Mouse (Mus musculus) kidney, postnatal 0 days (tissue): ENCODE measurements around the gene Scube3. TPM values are rescaled to one million over a fixed set of nuclear protein-coding genes. Genes with fewer than 3 reads are reported as not detected.
"Not testable (repeated sequence)": the region's sequence is repeated elsewhere in the genome, so short reads cannot be mapped to it uniquely, and the experiment has no call there.

Experiments used
- ATAC-seq: fragments of 200-750 bp; cut with Nextera tagmentation; replicated peaks from 2 replicates; pipeline ENCODE4 v1.8.0; 2017; ENCODE audit warnings: low read depth, moderate number of reproducible peaks, moderate TSS enrichment, moderate library complexity; ENCODE audit not compliant: low FRiP score
- DNase-seq: peaks from one replicate; pipeline ENCODE4 v3.0.0-alpha.2; 2016; ENCODE audit warnings: low spot score
- H3K27ac ChIP-seq: fragments of 300-500 bp; sonication (generic); 2 replicates; pipeline ENCODE4 v1.5.1; 2014; ENCODE audit warnings: mild to moderate bottlenecking
- H3K27me3 ChIP-seq: fragments of 300-500 bp; sonication (generic); 2 replicates; pipeline ENCODE4 v1.6.1; 2014; ENCODE audit warnings: low read length, mixed read lengths; ENCODE audit not compliant: insufficient read depth
- H3K36me3 ChIP-seq: fragments of 300-500 bp; sonication (generic); 2 replicates; pipeline ENCODE4 v1.6.1; 2014; ENCODE audit warnings: low read length, mixed read lengths; ENCODE audit not compliant: insufficient read depth
- H3K4me1 ChIP-seq: fragments of 300-500 bp; sonication (generic); replicated peaks from 2 replicates; pipeline ENCODE4 v1.6.1; 2014; ENCODE audit warnings: antibody characterized with exemption, low read length, mixed read lengths; ENCODE audit not compliant: insufficient read depth
- H3K4me2 ChIP-seq: fragments of 300-500 bp; sonication (generic); 2 replicates; pipeline ENCODE4 v1.6.1; 2014; ENCODE audit warnings: mild to moderate bottlenecking, low read length, moderate library complexity, mixed read lengths
- H3K4me3 ChIP-seq: fragments of 300-500 bp; sonication (generic); replicated peaks from 2 replicates; pipeline ENCODE4 v1.5.1; 2014; ENCODE audit warnings: low read depth, low read length
- H3K9ac ChIP-seq: fragments of 300-500 bp; sonication (generic); 2 replicates; pipeline ENCODE4 v1.6.1; 2014; ENCODE audit warnings: low read depth, low read length
- H3K9me3 ChIP-seq: fragments of 300-500 bp; sonication (generic); replicated peaks from 2 replicates; pipeline ENCODE4 v1.6.1; 2016; ENCODE audit warnings: low read length, inconsistent platforms, mixed read lengths
- CTCF ChIP-seq: IDR thresholded peaks from 2 replicates; pipeline ENCODE4 v1.5.1; 2016; ENCODE audit warnings: antibody characterized with exemption, low read depth, mild to moderate bottlenecking, moderate library complexity
- WGBS: fragments of 180-500 bp; shearing (Covaris S2); extraction: QIAGEN DNeasy Blood & Tissue Kit; methylation state at CpG from one replicate; pipeline ENCODE4 v1.1.7; 2014; 5-methylcytosine and 5-hydroxymethylcytosine counted together
- polyA plus RNA-seq: library from polyadenylated mRNA; unstranded; fragments of >200 nt; fragmentation: Nextera tagmentation; extraction: Ambion mirVana; gene quantifications from 2 replicates; pipeline ENCODE4 v1.2.1, GENCODE M21; 2015

Gene Scube3
- polyA plus RNA-seq, 1 experiment from 2014 or later, result 14.2 TPM

DNA sequence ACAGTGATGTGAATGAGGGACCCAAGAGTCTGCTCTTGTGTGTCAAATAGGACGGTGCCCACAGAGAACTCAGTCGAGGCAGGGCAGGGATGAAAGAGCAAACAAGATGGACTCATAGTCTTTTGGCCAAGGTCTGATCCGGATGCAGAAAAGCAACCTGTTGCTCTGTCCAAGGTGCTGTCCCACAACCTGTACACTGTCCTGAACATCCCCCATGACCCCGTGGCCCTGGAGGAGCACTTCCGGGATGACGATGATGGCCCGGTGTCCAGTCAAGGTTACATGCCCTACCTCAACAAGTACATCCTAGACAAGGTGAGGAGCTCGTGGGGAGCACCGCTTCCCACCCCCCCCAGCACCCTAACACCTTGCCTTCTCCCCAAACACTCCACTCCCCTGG, 74.8 kb downstream of the Scube3 start:
- DNase-seq, result no peak
- ATAC-seq, result no peak
- TF ChIP-seq CTCF, result no peak

DNA sequence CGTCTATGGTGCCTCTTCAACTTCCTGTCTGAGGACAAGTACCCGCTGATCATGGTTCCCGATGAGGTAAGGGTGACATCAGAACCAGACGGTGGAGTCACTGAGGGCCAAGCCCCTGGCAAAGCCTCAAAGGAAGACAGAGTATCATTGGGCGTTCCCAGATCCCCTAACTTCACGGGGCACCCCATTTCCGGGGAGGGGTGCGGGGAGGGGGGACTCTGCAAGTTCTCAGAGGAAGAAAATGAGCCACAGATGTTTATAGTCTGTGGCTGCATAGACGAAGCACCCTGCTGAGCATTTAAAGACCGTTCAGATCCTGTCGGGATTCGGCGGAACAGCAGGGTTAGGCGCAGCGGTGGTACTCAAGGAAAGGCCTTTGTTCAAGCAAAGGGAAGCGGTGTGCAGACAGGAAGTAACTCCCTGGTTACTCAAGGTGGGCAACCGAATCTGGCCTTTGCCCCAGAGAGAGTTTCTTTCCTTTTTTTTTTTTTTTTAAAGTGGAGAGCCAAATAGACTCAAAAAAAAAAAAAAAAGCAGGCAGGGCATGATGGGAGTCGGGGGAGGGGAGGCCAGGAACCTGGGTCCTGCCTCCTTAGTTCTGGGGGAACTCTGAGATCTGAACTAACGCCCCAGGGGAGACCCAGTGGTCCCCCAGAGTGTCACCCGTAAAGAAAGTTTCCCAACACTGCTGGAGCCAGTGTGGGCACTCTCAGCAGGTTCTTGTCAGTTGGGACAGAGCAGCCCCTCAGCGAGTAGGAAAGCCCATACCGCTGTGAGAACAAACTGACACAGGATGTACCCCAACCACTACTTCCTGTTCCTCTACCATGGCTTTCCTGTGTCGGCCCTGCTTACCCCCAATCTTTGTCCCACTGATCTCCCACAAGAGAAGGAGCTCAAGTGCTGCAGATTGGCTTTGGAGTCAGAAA, 76.0 kb downstream of the Scube3 start:
- no peak overlapping the region for H3K27ac ChIP-seq
- no peaks in the 10 kb centered on the region for H3K9me3 ChIP-seq
- no peaks in the 10 kb centered on the region for H3K36me3 ChIP-seq
- DNase-seq (no peak), ATAC-seq (no peak)
- no peaks in the 10 kb centered on the region for H3K27me3 ChIP-seq
- H3K4me3 ChIP-seq, result no peak overlapping the region
- no peaks in the 10 kb centered on the region for H3K4me1 ChIP-seq
- TF ChIP-seq CTCF, result no peak
- 35% methylated on average over 23 of the region's 23 CpGs for WGBS
- H3K9ac ChIP-seq, result 0 out of 2 replicates have a peak overlapping the region, but pooled peaks have one; percentile 8
- H3K4me2 ChIP-seq, result 0 out of 2 replicates have a peak overlapping the region, but pooled peaks have one; percentile 21

More for the DNA sequence above, 74.8 kb downstream of the Scube3 start:
- Histone ChIP-seq H3K27me3 (no peaks in the 10 kb centered on the region), H3K4me1 (no peaks in the 10 kb centered on the region), H3K4me3 (no peak overlapping the region), H3K4me2 (no peak overlapping the region), H3K27ac (no peak overlapping the region), H3K9me3 (no peaks in the 10 kb centered on the region), H3K36me3 (no peaks in the 10 kb centered on the region), H3K9ac (no peak overlapping the region)
- 85% methylated on average over 9 of the region's 9 CpGs for WGBS

DNA sequence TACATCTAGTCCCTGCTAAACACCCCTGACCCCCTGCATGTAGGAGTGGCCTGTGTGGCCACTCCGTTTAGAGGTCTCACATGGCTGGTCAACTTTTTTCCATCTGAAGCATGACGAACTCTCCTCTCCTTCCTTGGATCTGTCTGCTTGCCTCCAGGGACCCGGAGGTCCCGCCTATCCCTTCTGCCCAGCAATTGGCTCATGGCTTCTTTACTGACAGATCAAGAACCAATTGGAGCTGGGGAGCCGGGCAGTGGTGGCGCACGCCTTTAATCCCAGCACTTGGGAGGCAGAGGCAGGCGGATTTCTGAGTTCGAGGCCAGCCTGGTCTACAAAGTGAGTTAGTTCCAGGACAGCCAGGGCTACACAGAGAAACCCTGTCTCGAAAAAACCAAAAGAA, 80.5 kb downstream of the Scube3 start:
- H3K27ac ChIP-seq, H3K36me3 ChIP-seq: not testable (repeated sequence)
- WGBS, result 82% methylated on average over 10 of the region's 10 CpGs

DNA sequence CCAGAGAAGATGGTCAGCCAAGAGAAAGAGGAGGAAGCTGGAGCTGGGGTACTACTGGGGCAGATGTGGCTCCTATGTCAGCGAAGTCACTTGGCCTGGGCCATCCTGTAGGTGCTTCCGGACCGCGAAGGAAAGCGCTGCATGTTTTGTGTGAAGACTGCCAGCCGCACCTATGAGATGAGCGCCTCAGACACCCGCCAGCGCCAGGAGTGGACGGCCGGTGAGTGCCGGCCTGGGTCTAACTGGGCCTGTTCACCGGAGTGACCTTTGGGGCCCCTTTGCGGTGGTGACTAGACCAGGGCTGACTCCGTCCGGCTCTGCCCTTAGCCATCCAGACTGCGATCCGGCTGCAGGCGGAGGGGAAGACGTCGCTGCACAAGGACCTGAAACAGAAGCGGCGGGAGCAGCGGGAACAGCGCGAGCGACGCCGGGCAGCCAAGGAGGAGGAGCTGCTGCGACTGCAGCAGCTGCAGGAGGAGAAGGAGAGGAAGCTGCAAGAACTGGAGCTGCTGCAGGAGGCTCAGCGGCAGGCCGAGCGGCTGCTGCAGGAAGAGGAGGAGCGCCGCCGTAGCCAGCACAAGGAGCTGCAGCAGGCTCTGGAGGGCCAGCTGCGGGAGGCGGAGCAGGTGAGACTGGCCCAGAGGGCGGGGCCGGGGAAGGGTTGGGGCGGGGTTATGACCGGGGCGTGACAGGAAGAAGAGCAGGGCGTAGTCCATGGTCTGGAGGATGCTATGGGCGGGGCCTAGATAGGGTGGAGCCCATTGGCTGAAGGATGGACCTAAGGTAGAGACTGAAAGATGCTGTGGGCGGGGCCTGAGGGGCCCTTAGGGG, 81.8 kb downstream of the Scube3 start:
- DNase-seq (peak; percentile 96), ATAC-seq (peak; percentile 93)
- peak overlapping the region; percentile 43; the same call in 1 of the 2 replicates for H3K27ac ChIP-seq
- no peaks in the 10 kb centered on the region for H3K27me3 ChIP-seq
- under 1% methylated on average over 46 of the region's 46 CpGs for WGBS
- H3K36me3 ChIP-seq, result no peaks in the 10 kb centered on the region
- peaks cover 4% of the 10 kb centered on the region; the same call in 1 of the 2 replicates for H3K4me1 ChIP-seq
- H3K4me2 ChIP-seq, result peak overlapping the region; percentile 73
- H3K9ac ChIP-seq, result peak overlapping the region; percentile 50
- TF ChIP-seq CTCF, result no peak; the same call in 1 of the 2 replicates
- H3K4me3 ChIP-seq, result peak overlapping the region; percentile 38
- no peaks in the 10 kb centered on the region for H3K9me3 ChIP-seq

More for the DNA sequence above, 80.5 kb downstream of the Scube3 start:
- H3K4me3 ChIP-seq, H3K4me2 ChIP-seq, H3K27me3 ChIP-seq, H3K9ac ChIP-seq, H3K4me1 ChIP-seq, H3K9me3 ChIP-seq, DNase-seq, ATAC-seq: not testable (repeated sequence)

Other genes with a start within 250 kb of the Scube3 start
- 10.5 and 11.3 TPM in 2 replicates for gene Anks1, start 232.8 kb upstream of the Scube3 start, polyA plus RNA-seq
- 55.5 and 58.1 TPM in 2 replicates for gene Taf11, start 232.3 kb upstream of the Scube3 start, polyA plus RNA-seq
- 5.8 TPM in 2 replicates for gene Tcp11, start 61.5 kb upstream of the Scube3 start, polyA plus RNA-seq
- 30.4 and 32.4 TPM in 2 replicates for gene Zfp523, start 35.0 kb downstream of the Scube3 start, polyA plus RNA-seq
- gene Def6, start 65.6 kb downstream of the Scube3 start, polyA plus RNA-seq, result 8.6 and 9.2 TPM in 2 replicates
- 1.8 and 2.0 TPM in 2 replicates for gene Ppard, start 90.6 kb downstream of the Scube3 start, polyA plus RNA-seq
- 24.9 and 29.5 TPM in 2 replicates for gene Fance, start 171.4 kb downstream of the Scube3 start, polyA plus RNA-seq
- 645 and 750 TPM in 2 replicates for gene Rpl10a, start 186.3 kb downstream of the Scube3 start, polyA plus RNA-seq
- gene Tead3, start 208.7 kb downstream of the Scube3 start, polyA plus RNA-seq, result 7.7 and 8.5 TPM in 2 replicates
- 3.6 and 3.9 TPM in 2 replicates for gene Tulp1, start 223.1 kb downstream of the Scube3 start, polyA plus RNA-seq